Mouse (Mus musculus): Measurements from ENCODE around the gene Diras1. TPM values are rescaled to one million over a fixed set of nuclear protein-coding genes. Genes with fewer than 3 reads are reported as not detected.
"Not testable (repeated sequence)": the region's sequence is repeated elsewhere in the genome, so short reads cannot be mapped to it uniquely, and the experiment has no call there.

Diras1 gene
- polyA plus RNA-seq, 1 experiment from 2014 or later: not detected

DNA sequence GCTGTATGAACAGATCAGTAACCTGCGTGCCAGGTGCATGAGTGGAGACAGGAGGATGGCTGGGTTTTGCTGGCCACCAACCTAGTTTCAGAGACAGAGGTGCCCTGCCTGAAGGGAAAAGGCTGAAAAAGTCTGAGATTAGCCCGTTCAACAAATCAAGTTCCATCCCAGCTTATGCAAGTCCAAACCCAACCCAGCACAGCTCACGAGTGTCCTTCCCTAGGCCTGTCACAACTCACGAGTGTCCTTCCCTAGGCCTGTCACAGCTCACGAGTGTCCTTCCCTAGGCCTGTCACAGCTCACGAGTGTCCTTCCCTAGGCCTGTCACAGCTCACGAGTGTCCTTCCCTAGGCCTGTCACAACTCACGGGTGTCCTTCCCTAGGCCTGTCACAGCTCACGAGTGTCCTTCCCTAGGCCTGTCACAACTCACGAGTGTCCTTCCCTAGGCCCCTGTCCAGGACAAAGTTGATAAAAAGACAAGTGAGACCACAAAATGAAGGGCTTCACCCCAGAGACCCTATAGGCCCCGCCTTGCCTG, 30.4 kb upstream of the Diras1 start:
- peaks cover 14% of the 10 kb centered on the region for H3K36me3 ChIP-seq
- H3K27me3 ChIP-seq; H3K4me2 ChIP-seq; ATAC-seq (replicated peaks; ENCODE audit: insufficient number of reproducible peaks, insufficient read depth, low FRiP score, low read depth); H3K9ac ChIP-seq; H3K4me3 ChIP-seq; H3K9me3 ChIP-seq (replicated peaks); H3K27ac ChIP-seq: not testable (repeated sequence)
- peaks cover 27% of the 10 kb centered on the region for H3K4me1 ChIP-seq (replicated peaks)
- WGBS: 72% methylated on average over 11 of the region's 11 CpGs

DNA sequence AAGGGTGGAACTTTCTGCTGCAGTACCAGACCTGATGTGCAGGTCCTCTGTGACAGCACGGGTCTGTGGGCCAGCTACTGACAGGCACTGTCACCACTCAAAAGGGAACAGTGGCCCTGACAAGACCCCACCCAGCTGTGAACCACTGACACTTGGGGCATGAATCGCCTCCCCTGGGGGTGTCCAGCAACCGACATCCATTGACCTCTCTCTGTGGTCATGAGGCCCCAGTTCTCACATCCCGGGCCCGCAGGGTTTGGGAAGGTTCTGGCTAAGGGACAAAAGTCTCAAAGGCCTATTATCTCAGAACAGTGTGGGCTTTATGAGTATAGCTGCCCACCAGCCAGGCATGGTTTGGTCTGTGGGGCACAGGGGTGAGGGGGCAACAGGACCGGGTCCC, 29.7 kb upstream of the Diras1 start:
- WGBS: 75% methylated on average over 6 of the region's 6 CpGs
- H3K27me3 ChIP-seq: no peaks in the 10 kb centered on the region
- peaks cover 21% of the 10 kb centered on the region for H3K36me3 ChIP-seq
- no peaks in the 10 kb centered on the region for H3K9me3 ChIP-seq (replicated peaks)
- H3K9ac ChIP-seq: no peak overlapping the region
- no peak for ATAC-seq (replicated peaks; ENCODE audit: insufficient number of reproducible peaks, insufficient read depth, low FRiP score, low read depth)
- no peak overlapping the region for H3K27ac ChIP-seq
- H3K4me1 ChIP-seq (replicated peaks): peaks cover 27% of the 10 kb centered on the region
- no peak overlapping the region for H3K4me3 ChIP-seq
- H3K4me2 ChIP-seq: no peak overlapping the region

DNA sequence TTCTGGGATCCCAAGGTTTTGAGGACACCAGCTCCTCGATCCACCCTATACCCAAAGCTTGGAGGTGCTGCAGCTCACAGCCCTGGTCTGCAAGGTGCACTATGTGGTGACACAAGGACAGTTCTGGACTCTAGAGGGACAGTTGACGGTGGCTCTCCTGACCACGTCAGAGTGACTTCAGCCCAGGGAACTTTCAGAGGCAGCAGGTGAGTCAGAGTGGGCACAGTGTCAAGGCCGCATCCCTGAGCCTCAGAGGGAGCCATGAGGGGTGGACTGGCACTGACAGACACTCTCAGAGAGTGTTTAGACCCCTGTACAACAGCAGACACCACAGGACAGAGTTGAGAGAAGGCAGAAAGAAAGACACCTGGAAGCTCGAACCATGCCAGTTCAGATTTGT, 27.1 kb upstream of the Diras1 start:
- H3K27ac ChIP-seq: no peak overlapping the region
- no peaks in the 10 kb centered on the region for H3K27me3 ChIP-seq
- H3K9me3 ChIP-seq (replicated peaks): no peaks in the 10 kb centered on the region
- no peak for ATAC-seq (replicated peaks; ENCODE audit: insufficient number of reproducible peaks, insufficient read depth, low FRiP score, low read depth)
- H3K4me1 ChIP-seq (replicated peaks): peaks cover 7% of the 10 kb centered on the region; the same call in 1 of the 2 replicates
- no peak overlapping the region for H3K4me2 ChIP-seq
- no peak overlapping the region for H3K4me3 ChIP-seq
- 89% methylated on average over 5 of the region's 5 CpGs for WGBS
- peaks cover 46% of the 10 kb centered on the region for H3K36me3 ChIP-seq
- no peak overlapping the region for H3K9ac ChIP-seq

- no peak for ATAC-seq (replicated peaks; ENCODE audit: insufficient number of reproducible peaks, insufficient read depth, low FRiP score, low read depth)
- H3K9ac ChIP-seq: no peak overlapping the region
- no peaks in the 10 kb centered on the region for H3K9me3 ChIP-seq (replicated peaks)
- WGBS: 83% methylated on average over 6 of the region's 6 CpGs
- peaks cover 61% of the 10 kb centered on the region for H3K36me3 ChIP-seq
- no peak overlapping the region for H3K27ac ChIP-seq
- no peaks in the 10 kb centered on the region for H3K4me1 ChIP-seq (replicated peaks)
- H3K27me3 ChIP-seq: no peaks in the 10 kb centered on the region
- H3K4me2 ChIP-seq: no peak overlapping the region
- H3K4me3 ChIP-seq: no peak overlapping the region
Measured at GRCm38 (mm10) chr10:81051133-81051532, 25.7 kb upstream of the Diras1 start.

DNA sequence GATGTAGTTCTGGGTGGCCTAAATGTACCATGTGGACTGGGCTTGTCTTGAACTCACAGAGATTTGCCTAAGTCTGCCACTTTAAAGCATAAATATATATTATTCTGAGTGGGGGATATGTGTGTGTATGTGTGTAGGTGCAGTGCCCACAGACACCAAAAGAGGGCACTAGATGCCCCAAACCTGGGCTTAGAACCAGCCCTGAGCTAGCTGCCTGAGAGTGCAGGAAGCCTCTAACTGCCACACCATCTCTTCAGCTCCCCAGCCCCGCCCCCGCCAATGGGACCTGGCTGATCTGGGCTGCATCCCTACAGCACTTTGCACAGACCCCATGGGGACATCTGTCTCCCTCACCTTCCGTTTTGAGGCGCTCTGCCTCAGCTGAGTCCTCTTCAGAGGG, 25.2 kb upstream of the Diras1 start:
- ATAC-seq (replicated peaks; ENCODE audit: insufficient number of reproducible peaks, insufficient read depth, low FRiP score, low read depth): no peak
- 88% methylated on average over 4 of the region's 4 CpGs for WGBS
- H3K9me3 ChIP-seq (replicated peaks): no peaks in the 10 kb centered on the region
- no peak overlapping the region for H3K27ac ChIP-seq
- H3K27me3 ChIP-seq: no peaks in the 10 kb centered on the region
- H3K36me3 ChIP-seq: peaks cover 66% of the 10 kb centered on the region
- H3K4me1 ChIP-seq (replicated peaks): no peaks in the 10 kb centered on the region
- no peak overlapping the region for H3K9ac ChIP-seq
- no peak overlapping the region for H3K4me2 ChIP-seq
- no peak overlapping the region for H3K4me3 ChIP-seq

GRCm38 (mm10) chr10:81045246-81045645, 19.8 kb upstream of the Diras1 start:
- not testable (repeated sequence) for H3K27ac ChIP-seq; H3K4me2 ChIP-seq; H3K9ac ChIP-seq; ATAC-seq (replicated peaks; ENCODE audit: insufficient number of reproducible peaks, insufficient read depth, low FRiP score, low read depth); H3K27me3 ChIP-seq; H3K4me1 ChIP-seq (replicated peaks); H3K4me3 ChIP-seq; H3K9me3 ChIP-seq (replicated peaks)
- peaks cover 72% of the 10 kb centered on the region for H3K36me3 ChIP-seq
- 89% methylated on average over 14 of the region's 14 CpGs for WGBS

DNA sequence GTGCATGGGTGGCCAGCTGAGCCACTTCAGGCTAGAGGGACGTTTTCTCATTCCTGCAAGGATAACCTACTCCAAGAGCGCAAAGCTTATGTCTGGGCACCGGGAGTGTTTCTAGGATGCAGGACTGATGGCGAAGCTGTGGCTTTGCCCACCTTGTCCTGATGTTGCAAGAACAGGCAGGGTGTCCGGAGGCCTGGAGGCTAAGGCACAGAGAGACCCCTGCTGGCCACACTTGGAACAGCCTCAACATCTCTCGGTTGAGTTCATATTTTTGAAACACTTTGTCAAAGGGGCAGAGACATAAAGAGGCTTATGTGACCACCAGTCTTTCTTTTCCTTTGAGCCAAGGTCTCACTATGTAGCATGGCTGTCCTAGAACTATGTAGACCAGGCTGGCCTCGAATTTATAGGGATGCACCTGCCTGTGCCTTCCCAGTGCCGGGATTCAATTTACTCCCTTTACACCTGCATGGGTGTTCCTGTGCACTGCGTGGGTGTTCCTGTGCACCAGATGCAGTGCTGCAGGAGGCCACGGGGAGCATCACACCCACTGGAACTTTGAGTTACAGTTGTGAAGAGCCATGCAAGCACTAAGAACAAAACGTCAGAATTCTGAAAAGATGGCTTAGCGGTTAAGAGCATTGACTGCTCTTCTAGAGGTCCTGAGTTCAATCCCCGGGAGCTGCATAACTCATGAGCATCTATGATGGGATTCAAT, 16.2 kb upstream of the Diras1 start:
- Histone ChIP-seq H3K9me3 (replicated peaks) (no peaks in the 10 kb centered on the region), H3K4me1 (replicated peaks) (no peaks in the 10 kb centered on the region), H3K4me2 (no peak overlapping the region), H3K4me3 (no peak overlapping the region), H3K27me3 (no peaks in the 10 kb centered on the region), H3K9ac (no peak overlapping the region), H3K36me3 (peaks cover 35% of the 10 kb centered on the region), H3K27ac (no peak overlapping the region)
- 34% methylated on average over 13 of the region's 13 CpGs for WGBS
- ATAC-seq (replicated peaks; ENCODE audit: insufficient number of reproducible peaks, insufficient read depth, low FRiP score, low read depth): no peak

GRCm38 (mm10) chr10:81036988-81037580, 11.6 kb upstream of the Diras1 start, which contains the start of gene Slc39a3:
Gene Slc39a3, minus strand, starts transcription at chr10:81037426.
- Histone ChIP-seq H3K4me1 (replicated peaks) (no peaks in the 10 kb centered on the region), H3K9me3 (replicated peaks) (no peaks in the 10 kb centered on the region), H3K9ac (peak within 1 kb of the TSS; percentile 86), H3K4me3 (peak within 1 kb of the TSS; percentile 91), H3K36me3 (peaks cover 7% of the 10 kb centered on the region; the same call in 1 of the 2 replicates), H3K4me2 (peak within 1 kb of the TSS; percentile 66), H3K27ac (peak within 1 kb of the TSS; percentile 62), H3K27me3 (no peaks in the 10 kb centered on the region)
- WGBS: under 1% methylated on average over 35 of the region's 35 CpGs
- ATAC-seq (replicated peaks; ENCODE audit: insufficient number of reproducible peaks, insufficient read depth, low FRiP score, low read depth): peak; percentile 98

- Histone ChIP-seq H3K36me3 (peaks cover 10% of the 10 kb centered on the region; the same call in 1 of the 2 replicates), H3K9me3 (replicated peaks) (no peaks in the 10 kb centered on the region), H3K9ac (no peak overlapping the region), H3K4me3 (no peak overlapping the region), H3K27ac (no peak overlapping the region), H3K4me2 (no peak overlapping the region), H3K27me3 (no peaks in the 10 kb centered on the region), H3K4me1 (replicated peaks) (no peaks in the 10 kb centered on the region)
- 78% methylated on average over 7 of the region's 7 CpGs for WGBS
- ATAC-seq (replicated peaks; ENCODE audit: insufficient number of reproducible peaks, insufficient read depth, low FRiP score, low read depth): no peak
Measured at GRCm38 (mm10) chr10:81036251-81036650, 10.8 kb upstream of the Diras1 start.

- Histone ChIP-seq H3K4me2 (no peak overlapping the region), H3K36me3 (peaks cover 16% of the 10 kb centered on the region; the same call in 1 of the 2 replicates), H3K27ac (no peak overlapping the region), H3K9ac (no peak overlapping the region), H3K9me3 (replicated peaks) (no peaks in the 10 kb centered on the region), H3K27me3 (no peaks in the 10 kb centered on the region), H3K4me3 (no peak overlapping the region), H3K4me1 (replicated peaks) (no peaks in the 10 kb centered on the region)
- 71% methylated on average over 10 of the region's 10 CpGs for WGBS
- ATAC-seq (replicated peaks; ENCODE audit: insufficient number of reproducible peaks, insufficient read depth, low FRiP score, low read depth): no peak
Measured at GRCm38 (mm10) chr10:81033586-81033985, 8.1 kb upstream of the Diras1 start.

DNA sequence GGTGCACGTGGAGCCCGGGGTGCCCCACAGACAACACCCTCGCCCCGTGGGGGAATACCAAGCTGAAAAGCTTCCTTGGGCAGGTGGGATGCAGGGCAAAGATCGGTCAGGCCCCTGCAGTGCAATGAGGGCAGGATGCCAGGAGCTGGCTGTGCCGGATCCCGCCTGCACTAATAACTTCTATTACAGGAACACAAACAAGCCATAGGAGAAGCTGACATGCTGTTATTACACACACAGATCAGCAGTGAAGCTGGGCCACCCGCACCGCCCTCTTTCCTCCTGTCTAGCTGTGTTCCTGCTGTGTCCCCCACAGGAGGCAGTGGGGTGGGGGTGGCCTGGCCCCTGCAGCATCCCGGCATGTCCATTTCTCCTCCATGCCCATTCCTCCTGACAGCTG, 3.6 kb upstream of the Diras1 start:
- Histone ChIP-seq H3K4me1 (replicated peaks) (peaks cover 11% of the 10 kb centered on the region), H3K4me3 (no peak overlapping the region), H3K4me2 (no peak overlapping the region), H3K9ac (no peak overlapping the region), H3K36me3 (peaks cover 16% of the 10 kb centered on the region; the same call in 1 of the 2 replicates), H3K27me3 (peaks cover 23% of the 10 kb centered on the region), H3K9me3 (replicated peaks) (no peaks in the 10 kb centered on the region), H3K27ac (no peak overlapping the region)
- 68% methylated on average over 10 of the region's 10 CpGs for WGBS
- no peak for ATAC-seq (replicated peaks; ENCODE audit: insufficient number of reproducible peaks, insufficient read depth, low FRiP score, low read depth)
